Mouse (Mus musculus) kidney, postnatal 0 days (tissue): Measurements from ENCODE around the gene Mfn2. TPM values are rescaled to one million over a fixed set of nuclear protein-coding genes. Genes with fewer than 3 reads are reported as not detected.
A peak's percentile ranks its signal among the peaks of the same experiment; 100 is the strongest.

Source experiments
- ATAC-seq: fragments of 200-750 bp; cut with Nextera tagmentation; replicated peaks from 2 replicates; pipeline ENCODE4 v1.8.0; 2017; ENCODE audit warnings: low read depth, moderate number of reproducible peaks, moderate TSS enrichment, moderate library complexity; ENCODE audit not compliant: low FRiP score
- DNase-seq: peaks from one replicate; pipeline ENCODE4 v3.0.0-alpha.2; 2016; ENCODE audit warnings: low spot score
- H3K27ac ChIP-seq: fragments of 300-500 bp; sonication (generic); 2 replicates; pipeline ENCODE4 v1.5.1; 2014; ENCODE audit warnings: mild to moderate bottlenecking
- H3K27me3 ChIP-seq: fragments of 300-500 bp; sonication (generic); 2 replicates; pipeline ENCODE4 v1.6.1; 2014; ENCODE audit warnings: low read length, mixed read lengths; ENCODE audit not compliant: insufficient read depth
- H3K36me3 ChIP-seq: fragments of 300-500 bp; sonication (generic); 2 replicates; pipeline ENCODE4 v1.6.1; 2014; ENCODE audit warnings: low read length, mixed read lengths; ENCODE audit not compliant: insufficient read depth
- H3K4me1 ChIP-seq: fragments of 300-500 bp; sonication (generic); replicated peaks from 2 replicates; pipeline ENCODE4 v1.6.1; 2014; ENCODE audit warnings: antibody characterized with exemption, low read length, mixed read lengths; ENCODE audit not compliant: insufficient read depth
- H3K4me2 ChIP-seq: fragments of 300-500 bp; sonication (generic); 2 replicates; pipeline ENCODE4 v1.6.1; 2014; ENCODE audit warnings: mild to moderate bottlenecking, low read length, moderate library complexity, mixed read lengths
- H3K4me3 ChIP-seq: fragments of 300-500 bp; sonication (generic); replicated peaks from 2 replicates; pipeline ENCODE4 v1.5.1; 2014; ENCODE audit warnings: low read depth, low read length
- H3K9ac ChIP-seq: fragments of 300-500 bp; sonication (generic); 2 replicates; pipeline ENCODE4 v1.6.1; 2014; ENCODE audit warnings: low read depth, low read length
- H3K9me3 ChIP-seq: fragments of 300-500 bp; sonication (generic); replicated peaks from 2 replicates; pipeline ENCODE4 v1.6.1; 2016; ENCODE audit warnings: low read length, inconsistent platforms, mixed read lengths
- CTCF ChIP-seq: IDR thresholded peaks from 2 replicates; pipeline ENCODE4 v1.5.1; 2016; ENCODE audit warnings: antibody characterized with exemption, low read depth, mild to moderate bottlenecking, moderate library complexity
- WGBS: fragments of 180-500 bp; shearing (Covaris S2); extraction: QIAGEN DNeasy Blood & Tissue Kit; methylation state at CpG from one replicate; pipeline ENCODE4 v1.1.7; 2014; 5-methylcytosine and 5-hydroxymethylcytosine counted together
- polyA plus RNA-seq: library from polyadenylated mRNA; unstranded; fragments of >200 nt; fragmentation: Nextera tagmentation; extraction: Ambion mirVana; gene quantifications from 2 replicates; pipeline ENCODE4 v1.2.1, GENCODE M21; 2015

The Mfn2 gene
- polyA plus RNA-seq, 1 experiment from 2014 or later: 28.9 TPM

GRCm38 (mm10) chr4:147866056-147866455, 38.4 kb downstream of the Mfn2 start:
- no peaks in the 10 kb centered on the region for H3K9me3 ChIP-seq
- no peak overlapping the region for H3K27ac ChIP-seq
- 96% methylated on average over 9 of the region's 9 CpGs for WGBS
- no peak overlapping the region for H3K9ac ChIP-seq
- H3K27me3 ChIP-seq: no peaks in the 10 kb centered on the region
- ATAC-seq (no peak), DNase-seq (no peak)
- TF ChIP-seq CTCF: no peak
- peaks cover 19% of the 10 kb centered on the region for H3K4me1 ChIP-seq
- H3K4me2 ChIP-seq: no peak overlapping the region
- H3K36me3 ChIP-seq: peaks cover 38% of the 10 kb centered on the region
- H3K4me3 ChIP-seq: no peak overlapping the region

DNA sequence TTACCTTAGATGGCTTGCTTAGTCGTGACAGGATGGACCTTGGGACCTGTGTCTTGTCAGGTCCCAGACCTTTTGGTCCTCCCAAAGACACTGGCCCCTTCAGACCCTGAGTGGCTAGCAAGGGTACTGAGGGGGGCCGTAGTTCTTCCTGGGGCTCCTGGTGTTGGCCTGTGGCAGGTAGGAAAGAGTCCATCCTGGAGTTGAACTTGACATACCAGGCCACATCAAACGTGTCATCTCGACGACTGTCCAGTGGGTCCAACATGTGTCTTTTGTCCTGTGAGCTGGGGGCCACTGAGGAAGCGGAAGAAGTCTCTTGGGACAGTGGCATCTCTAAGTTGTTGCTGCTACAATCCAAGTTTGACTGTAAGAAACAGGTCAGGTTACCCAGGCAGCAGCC, 38.9 kb downstream of the Mfn2 start:
- Histone ChIP-seq H3K9ac (no peak overlapping the region), H3K4me1 (peaks cover 19% of the 10 kb centered on the region), H3K36me3 (peaks cover 42% of the 10 kb centered on the region), H3K4me2 (no peak overlapping the region), H3K27me3 (no peaks in the 10 kb centered on the region), H3K9me3 (no peaks in the 10 kb centered on the region), H3K27ac (no peak overlapping the region), H3K4me3 (no peak overlapping the region)
- ATAC-seq (no peak), DNase-seq (no peak)
- no peak for TF ChIP-seq CTCF
- 90% methylated on average over 6 of the region's 6 CpGs for WGBS

DNA sequence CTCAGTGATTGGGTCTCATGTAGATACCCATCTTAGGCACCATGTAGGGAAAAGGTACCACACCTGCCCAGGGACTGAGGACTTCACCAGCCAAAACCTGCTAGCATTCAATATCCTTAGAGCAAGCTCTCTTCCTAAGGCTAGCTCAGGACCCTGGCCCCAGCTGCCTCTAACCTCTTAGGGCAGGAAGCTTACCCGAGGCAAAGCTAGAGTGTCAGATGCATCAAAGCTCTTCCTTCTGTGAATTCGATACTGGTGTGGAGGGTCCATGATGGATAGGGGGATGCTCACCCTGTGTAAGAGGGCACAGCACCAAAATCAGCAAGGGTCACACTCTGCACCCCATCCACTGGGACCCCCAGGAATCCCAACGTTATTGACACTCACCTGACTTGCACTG, 42.5 kb downstream of the Mfn2 start:
- ATAC-seq (no peak), DNase-seq (no peak)
- Histone ChIP-seq H3K4me2 (no peak overlapping the region), H3K36me3 (peaks cover 43% of the 10 kb centered on the region), H3K4me3 (no peak overlapping the region), H3K9ac (no peak overlapping the region), H3K27ac (no peak overlapping the region), H3K27me3 (no peaks in the 10 kb centered on the region), H3K4me1 (no peaks in the 10 kb centered on the region), H3K9me3 (no peaks in the 10 kb centered on the region)
- 90% methylated on average over 3 of the region's 3 CpGs for WGBS
- TF ChIP-seq CTCF: no peak

DNA sequence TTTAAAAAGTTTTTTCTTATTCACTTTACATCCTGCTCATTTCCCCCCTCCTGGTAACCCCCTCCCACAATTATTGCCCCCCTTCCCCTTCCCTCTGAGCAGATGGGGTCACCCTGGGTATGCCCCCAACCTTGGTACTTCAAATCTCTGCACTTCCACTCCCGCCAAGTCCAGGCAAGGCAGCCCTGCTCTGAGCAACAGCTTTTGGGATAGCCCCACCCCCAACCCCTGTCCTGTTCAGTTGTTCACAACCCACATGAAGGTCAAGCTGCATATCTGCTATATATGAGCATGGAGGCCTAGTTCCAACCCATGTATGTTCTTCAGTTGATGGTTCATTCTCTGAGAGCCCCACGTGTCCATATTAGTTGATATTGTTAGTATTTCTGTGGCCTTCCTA, 53.7 kb downstream of the Mfn2 start:
- no peak for TF ChIP-seq CTCF
- Histone ChIP-seq H3K4me1 (0 out of 2 replicates have a peak, but pooled peaks cover 4% of the 10 kb centered on the region), H3K4me2 (no peak overlapping the region), H3K9ac (no peak overlapping the region), H3K9me3 (no peaks in the 10 kb centered on the region), H3K36me3 (no peaks in the 10 kb centered on the region), H3K27ac (no peak overlapping the region), H3K27me3 (no peaks in the 10 kb centered on the region), H3K4me3 (no peak overlapping the region)
- no peak for DNase-seq
- 82% methylated on average over 2 of the region's 2 CpGs for WGBS
- no peak for ATAC-seq

- ATAC-seq (peak; percentile 76), DNase-seq (no peak)
- Histone ChIP-seq H3K4me2 (peak overlapping the region; percentile 73), H3K9me3 (no peaks in the 10 kb centered on the region), H3K9ac (peak overlapping the region; percentile 65), H3K4me1 (0 out of 2 replicates have a peak, but pooled peaks cover 4% of the 10 kb centered on the region), H3K27me3 (no peaks in the 10 kb centered on the region), H3K36me3 (no peaks in the 10 kb centered on the region), H3K4me3 (peak overlapping the region; percentile 66), H3K27ac (peak overlapping the region; percentile 38; the same call in 1 of the 2 replicates)
- 2% methylated on average over 4 of the region's 4 CpGs for WGBS
- TF ChIP-seq CTCF: no peak
These were observed 55.9 kb downstream of the Mfn2 start for GRCm38 (mm10) chr4:147848584-147848991.

DNA sequence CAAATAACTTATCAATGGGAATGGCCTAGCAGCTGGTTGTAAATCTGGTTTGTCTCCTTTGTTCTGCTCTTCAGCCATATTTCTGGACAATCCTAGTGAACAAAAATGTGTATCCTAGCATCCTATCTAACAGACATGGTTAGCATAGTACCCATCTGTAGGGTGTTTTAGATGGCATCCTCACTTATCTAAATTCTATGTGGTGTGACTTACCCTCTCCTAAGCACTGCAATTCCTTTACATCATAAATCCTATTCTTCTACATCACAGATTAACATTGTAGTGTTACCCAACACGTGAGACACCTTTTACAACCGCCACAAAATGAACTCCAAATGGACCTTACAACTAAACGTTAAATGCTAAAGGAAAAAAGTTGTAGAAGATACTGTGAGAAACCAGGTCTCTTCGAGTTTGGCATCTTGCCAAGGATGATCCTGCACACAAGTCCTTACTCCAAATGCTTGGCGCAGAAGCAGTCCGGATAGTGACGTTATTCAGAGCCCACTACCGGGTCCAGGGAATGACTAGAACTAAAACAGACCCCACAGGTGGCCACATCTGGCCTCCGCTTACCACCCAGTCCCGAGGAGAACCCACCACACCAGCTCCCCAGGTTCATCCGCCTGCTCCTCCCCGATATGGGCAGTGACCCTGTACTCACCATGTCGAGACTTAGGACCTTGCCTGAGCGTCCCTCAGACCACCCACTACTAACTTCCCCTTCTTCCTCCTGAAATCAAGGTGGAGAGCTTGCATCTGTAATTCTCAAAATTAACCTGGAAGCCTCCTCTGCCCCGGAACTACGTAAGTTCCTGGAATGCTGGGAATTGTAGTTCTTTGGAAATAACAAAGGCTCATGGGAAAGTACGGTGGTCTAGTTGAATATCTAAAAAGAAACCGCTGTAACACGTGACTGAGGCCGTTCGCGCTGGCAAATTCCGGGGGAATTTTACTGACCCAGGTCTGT, 56.6 kb downstream of the Mfn2 start, which contains the start of gene Zfp933:
Gene Zfp933 (minus strand): TSS at position 753 of the 970 bp plus-strand sequence.
- 0 out of 2 replicates have a peak, but pooled peaks cover 4% of the 10 kb centered on the region for H3K4me1 ChIP-seq
- H3K36me3 ChIP-seq: no peaks in the 10 kb centered on the region
- H3K27ac ChIP-seq: peak within 1 kb of the TSS; percentile 38; the same call in 1 of the 2 replicates
- ATAC-seq: peak; percentile 93
- peak within 1 kb of the TSS; percentile 73 for H3K4me2 ChIP-seq
- H3K9me3 ChIP-seq: 0 out of 2 replicates have a peak, but pooled peaks cover 3% of the 10 kb centered on the region
- 4% methylated on average over 23 of the region's 23 CpGs for WGBS
- peak within 1 kb of the TSS; percentile 65 for H3K9ac ChIP-seq
- TF ChIP-seq CTCF: no peak
- no peaks in the 10 kb centered on the region for H3K27me3 ChIP-seq
- peak within 1 kb of the TSS; percentile 66 for H3K4me3 ChIP-seq
- DNase-seq: peak; percentile 97
